Mouse (Mus musculus) CH12.LX (cell line): ENCODE measurements around the gene Srms.

ENCODE experiments used
- CHD1 ChIP-seq: IDR thresholded peaks from 2 replicates; pipeline ENCODE4 v1.6.1; 2012; ENCODE audit warnings: low read depth, low read length, improper control_type of control experiment, inconsistent platforms
- CTCF ChIP-seq, 2 experiments: IDR thresholded peaks in 1 of 2; conservative IDR thresholded peaks in 1 of 2; 2 replicates each; pipeline ENCODE4 v1.5.1; 2011 to 2012; ENCODE audit warnings: low read depth in 2 of 2, low read length in 2 of 2, improper control_type of control experiment in 1 of 2, inconsistent platforms in 1 of 2, mild to moderate bottlenecking in 1 of 2, moderate library complexity in 1 of 2
- ELF1 ChIP-seq: IDR thresholded peaks from 2 replicates; pipeline ENCODE4 v1.6.1; 2014; ENCODE audit warnings: low read depth, mild to moderate bottlenecking, inconsistent platforms, low read length, improper control_type of control experiment
- EP300 ChIP-seq: IDR thresholded peaks from 2 replicates; pipeline ENCODE4 v1.6.1; 2011; ENCODE audit warnings: low read length, improper control_type of control experiment
- MXI1 ChIP-seq: IDR thresholded peaks from 2 replicates; pipeline ENCODE4 v1.6.1; 2011; ENCODE audit warnings: mild to moderate bottlenecking, low read depth, low read length, improper control_type of control experiment
- NELFE ChIP-seq: IDR thresholded peaks from 2 replicates; pipeline ENCODE4 v1.6.1; 2011; ENCODE audit warnings: low read depth, low read length, improper control_type of control experiment
- POLR2A ChIP-seq: IDR thresholded peaks from 2 replicates; pipeline ENCODE4 v1.6.1; 2011; ENCODE audit warnings: low read depth, mild to moderate bottlenecking, improper control_type of control experiment, low read length
- RCOR1 ChIP-seq: conservative IDR thresholded peaks from 2 replicates; pipeline ENCODE4 v1.6.1; 2012; ENCODE audit warnings: low read depth, mild to moderate bottlenecking, inconsistent platforms, low read length, improper control_type of control experiment
- SIN3A ChIP-seq: IDR thresholded peaks from 2 replicates; pipeline ENCODE4 v1.6.1; 2012; ENCODE audit warnings: low read length, improper control_type of control experiment, inconsistent platforms
- TCF12 ChIP-seq: IDR thresholded peaks from 2 replicates; pipeline ENCODE4 v1.6.1; 2014; ENCODE audit warnings: low read depth, mild to moderate bottlenecking, inconsistent platforms, low read length, improper control_type of control experiment
- UBTF ChIP-seq: IDR thresholded peaks from 2 replicates; pipeline ENCODE4 v1.6.1; 2012; ENCODE audit warnings: low read depth, mild to moderate bottlenecking, inconsistent platforms, low read length, improper control_type of control experiment, moderate library complexity
- USF1 ChIP-seq: IDR thresholded peaks from 2 replicates; pipeline ENCODE4 v1.6.1; 2014; ENCODE audit warnings: low read depth, mild to moderate bottlenecking, inconsistent platforms, low read length, improper control_type of control experiment

DNA sequence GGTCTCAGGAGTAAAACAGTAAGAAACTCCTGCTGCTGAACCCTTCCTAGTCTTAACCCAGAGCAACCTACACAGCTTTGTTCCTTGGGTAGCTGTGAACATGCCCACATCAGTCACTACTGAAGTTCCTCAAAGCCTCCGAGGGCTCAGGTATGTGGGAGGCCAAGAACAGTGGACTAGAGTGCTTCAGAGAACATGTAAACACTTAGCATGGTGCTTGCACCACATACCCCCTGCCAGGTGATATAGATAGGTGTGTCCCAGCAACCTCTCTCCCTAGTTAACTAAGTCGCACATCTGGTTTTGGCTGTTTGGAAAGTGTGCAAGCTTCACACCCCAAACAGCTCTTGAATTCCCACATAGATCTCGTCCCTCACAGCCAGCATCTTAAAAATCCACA, 11.4 kb downstream of the Srms start:
- TF ChIP-seq EP300, result no peak
- no peak for TF ChIP-seq POLR2A
- TF ChIP-seq CTCF (conservative IDR thresholded peaks at IDR 0.05 in 1 of 2, IDR thresholded peaks at IDR 0.05 in 1 of 2; ENCODE audit: low read depth in 2 of 2, low read length in 2 of 2), result no peak
- TF ChIP-seq SIN3A, result no peak
- no peak for TF ChIP-seq USF1
- TF ChIP-seq NELFE, result no peak
- TF ChIP-seq MXI1, result no peak
- TF ChIP-seq TCF12, result no peak
- TF ChIP-seq UBTF, result no peak
- no peak for TF ChIP-seq RCOR1
- TF ChIP-seq ELF1, result no peak
- no peak for TF ChIP-seq CHD1
